Mouse (Mus musculus) brown adipose tissue, adult 24 weeks (tissue): ENCODE results near the gene Gm4981. TPM values are rescaled to one million over a fixed set of nuclear protein-coding genes. Genes with fewer than 3 reads are reported as not detected.
"Not testable (repeated sequence)": the region's sequence is repeated elsewhere in the genome, so short reads cannot be mapped to it uniquely, and the experiment has no call there.

Experiments
- H3K27ac ChIP-seq: fragments of 200-500 bp; replicated peaks from 2 replicates; pipeline ENCODE4 v1.5.1; 2012; ENCODE audit warnings: low read depth, mild to moderate bottlenecking, low read length
- H3K4me1 ChIP-seq: fragments of 200-500 bp; 2 replicates; pipeline ENCODE4 v1.6.1; 2012; ENCODE audit warnings: low read length, mixed read lengths; ENCODE audit not compliant: control insufficient read depth, insufficient read depth, insufficient read length
- H3K4me3 ChIP-seq: fragments of 200-500 bp; 2 replicates; pipeline ENCODE4 v1.5.1; 2012; ENCODE audit warnings: low read depth, mild to moderate bottlenecking, low read length, moderate library complexity; ENCODE audit not compliant: insufficient read depth
- polyA plus RNA-seq: library from polyadenylated mRNA; stranded (reverse); fragments of >200 nt; gene quantifications from 2 replicates; pipeline ENCODE4 v1.2.4, GENCODE M21; 2012; ENCODE audit not compliant: missing spikeins, insufficient read depth, insufficient read length

Gene Gm4981
- polyA plus RNA-seq, 1 experiment, result not detected

DNA sequence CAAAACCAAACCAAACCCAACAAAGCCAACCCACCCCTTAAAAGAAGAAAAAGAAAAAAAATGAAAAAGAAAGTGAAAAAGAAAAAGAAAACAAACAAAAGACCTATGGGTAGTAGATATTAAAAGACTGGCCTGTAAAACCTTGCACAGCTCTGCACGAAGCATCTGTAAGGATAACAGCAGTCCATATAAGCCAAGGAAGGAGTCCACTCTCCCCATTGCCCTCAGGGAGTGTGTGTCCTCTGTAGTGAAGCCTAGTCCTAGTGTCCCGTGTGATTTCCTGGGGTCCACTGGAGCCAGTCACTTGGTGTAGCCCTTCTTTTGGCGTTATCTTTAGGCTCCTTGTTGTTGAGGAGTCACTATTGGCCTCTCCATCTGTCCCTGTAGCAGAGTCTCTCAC lies 6.5 kb downstream of the Gm4981 start:
- H3K4me3 ChIP-seq, H3K27ac ChIP-seq, H3K4me1 ChIP-seq: not testable (repeated sequence)

DNA sequence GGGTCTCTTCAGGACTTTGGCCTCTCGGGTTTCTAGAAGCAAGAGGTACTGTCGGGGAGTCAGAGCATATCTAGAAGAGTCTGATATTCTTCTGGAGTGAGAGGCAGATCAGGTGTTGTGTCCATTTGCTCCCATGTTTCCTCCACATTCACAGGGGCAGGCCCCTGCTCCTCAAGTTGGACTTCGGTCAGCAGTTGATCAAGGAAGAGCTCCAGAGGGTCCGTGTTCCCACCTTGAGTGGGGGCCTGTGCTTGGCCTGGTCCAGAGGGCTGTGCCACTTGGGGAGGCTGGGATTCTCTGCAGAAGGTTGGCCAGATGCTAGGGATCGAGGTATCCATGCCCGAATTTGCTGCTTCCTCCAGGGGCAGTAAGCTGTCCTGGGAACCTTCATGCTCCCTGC lies 8.7 kb downstream of the Gm4981 start:
- H3K4me3 ChIP-seq, H3K27ac ChIP-seq, H3K4me1 ChIP-seq: not testable (repeated sequence)

DNA sequence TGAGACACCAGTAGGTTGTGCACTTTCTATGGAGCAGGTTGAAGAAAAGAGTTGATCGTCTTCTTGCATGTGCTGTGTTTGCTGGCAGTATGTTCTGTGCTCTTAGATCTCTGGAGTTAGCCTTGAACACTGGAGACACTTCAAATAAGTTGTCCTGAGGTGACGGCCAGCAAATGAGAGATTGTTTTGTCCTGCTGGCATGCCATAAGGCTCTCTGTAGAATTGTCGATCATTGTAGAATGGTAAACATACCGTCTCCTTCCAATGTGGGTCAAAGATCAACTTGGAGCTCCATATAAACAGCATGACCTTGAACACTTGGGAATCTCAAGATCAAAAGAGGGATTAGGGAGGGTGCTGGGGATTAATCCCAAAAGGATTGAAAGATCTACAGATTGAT lies 10.1 kb downstream of the Gm4981 start:
- H3K27ac ChIP-seq, H3K4me3 ChIP-seq, H3K4me1 ChIP-seq: not testable (repeated sequence)

DNA sequence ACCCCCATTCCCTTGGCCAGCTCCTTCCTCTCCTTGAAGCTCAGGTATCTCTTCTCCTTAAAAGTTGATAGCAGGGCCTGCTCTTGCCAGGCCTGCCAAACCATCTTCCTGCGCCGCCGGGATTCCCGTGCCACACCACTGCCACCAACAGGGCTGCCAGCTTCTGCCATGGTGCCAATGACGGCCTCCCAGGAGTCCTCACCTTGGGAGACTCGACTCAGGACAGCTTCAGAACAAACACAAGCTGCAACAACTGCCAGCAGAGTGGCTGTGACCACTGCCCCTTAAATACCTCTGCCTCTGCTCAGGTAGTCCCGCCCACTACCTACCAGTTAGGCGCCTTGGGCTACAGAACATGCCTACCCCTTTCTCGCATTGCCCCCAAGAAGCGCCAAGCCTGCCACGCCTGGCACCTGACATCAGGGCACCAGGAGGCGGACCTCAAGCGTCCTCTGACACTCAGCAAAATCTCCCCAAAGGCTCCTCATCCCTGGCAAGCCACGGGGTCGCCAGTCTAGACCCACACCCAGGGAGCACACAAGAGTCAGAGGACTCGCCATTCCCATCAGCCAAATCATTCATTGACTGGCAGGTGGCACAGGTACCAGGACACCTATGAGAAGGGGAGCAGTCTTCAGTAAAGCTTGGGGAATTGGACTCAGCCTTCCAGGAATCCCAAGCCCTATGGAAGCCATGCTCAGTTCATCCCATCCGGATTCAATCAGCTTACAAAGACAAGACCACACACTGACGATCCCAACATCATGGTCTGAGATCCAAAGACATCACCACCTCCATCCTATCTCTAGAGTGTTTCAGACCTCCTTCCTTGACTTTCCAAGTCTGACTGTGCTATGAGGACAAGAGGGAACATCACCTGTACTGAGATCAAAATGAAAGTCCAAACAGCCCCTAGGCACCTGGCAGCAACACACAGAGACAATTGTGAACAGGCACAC lies 11.4 kb downstream of the Gm4981 start, which contains the start of gene AW822073:
AW822073 (minus strand) TSS at position 104 of the 959 bp plus-strand sequence.
- not testable (repeated sequence) for H3K4me1 ChIP-seq, H3K4me3 ChIP-seq, H3K27ac ChIP-seq

DNA sequence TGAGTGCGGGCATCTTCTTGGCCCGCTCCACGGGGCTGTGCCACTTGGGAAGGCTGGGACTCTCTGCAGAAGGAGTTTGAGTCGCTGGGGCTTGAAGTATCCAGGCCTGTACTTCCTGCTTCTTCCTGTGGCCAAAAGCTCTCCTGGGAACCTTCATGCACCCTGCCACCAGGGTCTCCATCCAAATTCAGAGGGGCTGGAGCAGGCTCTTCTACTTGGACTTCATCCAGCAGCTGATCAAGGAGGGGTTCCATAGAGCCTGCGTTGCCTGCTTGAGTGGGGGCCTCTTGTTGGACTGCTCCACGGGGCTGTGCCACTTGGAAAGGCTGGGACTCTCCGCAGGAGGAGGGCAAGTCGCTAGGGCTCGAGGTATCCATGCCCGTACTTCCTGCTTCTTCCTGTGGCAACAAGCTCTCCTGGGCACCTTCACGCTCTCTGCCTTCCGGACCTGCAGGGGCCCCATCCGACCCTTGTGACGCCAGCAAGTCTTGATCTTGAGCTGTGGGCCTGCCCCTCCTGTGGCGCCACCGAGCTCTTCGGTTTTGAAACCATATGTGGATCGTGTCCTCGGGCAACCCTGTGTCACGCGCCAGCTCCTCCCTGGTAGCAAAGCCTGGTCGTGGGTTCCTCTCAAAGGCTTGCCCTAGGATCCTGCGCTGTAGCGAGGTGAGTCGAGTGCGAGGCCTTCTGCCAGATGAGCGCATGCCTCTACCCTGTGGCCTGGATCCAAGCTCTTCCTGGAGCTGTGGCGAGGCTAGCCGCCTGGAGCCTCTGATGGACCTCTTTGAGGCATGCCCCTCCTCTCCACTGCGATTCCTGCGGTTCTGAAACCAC lies 12.3 kb downstream of the Gm4981 start:
- H3K27ac ChIP-seq, H3K4me1 ChIP-seq, H3K4me3 ChIP-seq: not testable (repeated sequence)

DNA sequence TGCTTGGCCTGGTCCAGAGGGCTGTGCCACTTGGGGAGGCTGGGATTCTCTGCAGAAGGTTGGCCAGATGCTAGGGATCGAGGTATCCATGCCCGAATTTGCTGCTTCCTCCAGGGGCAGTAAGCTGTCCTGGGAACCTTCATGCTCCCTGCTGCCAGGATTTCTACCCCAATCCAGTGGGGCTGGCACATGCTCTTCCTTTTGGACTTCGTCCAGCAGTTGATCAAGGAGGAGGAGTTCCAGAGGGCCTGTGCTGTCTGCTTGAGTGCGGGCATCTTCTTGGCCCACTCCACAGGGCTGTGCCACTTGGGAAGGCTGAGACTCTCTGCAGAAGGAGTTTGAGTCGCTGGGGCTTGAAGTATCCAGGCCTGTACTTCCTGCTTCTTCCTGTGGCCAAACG lies 13.3 kb downstream of the Gm4981 start:
- H3K27ac ChIP-seq, H3K4me3 ChIP-seq, H3K4me1 ChIP-seq: not testable (repeated sequence)

DNA sequence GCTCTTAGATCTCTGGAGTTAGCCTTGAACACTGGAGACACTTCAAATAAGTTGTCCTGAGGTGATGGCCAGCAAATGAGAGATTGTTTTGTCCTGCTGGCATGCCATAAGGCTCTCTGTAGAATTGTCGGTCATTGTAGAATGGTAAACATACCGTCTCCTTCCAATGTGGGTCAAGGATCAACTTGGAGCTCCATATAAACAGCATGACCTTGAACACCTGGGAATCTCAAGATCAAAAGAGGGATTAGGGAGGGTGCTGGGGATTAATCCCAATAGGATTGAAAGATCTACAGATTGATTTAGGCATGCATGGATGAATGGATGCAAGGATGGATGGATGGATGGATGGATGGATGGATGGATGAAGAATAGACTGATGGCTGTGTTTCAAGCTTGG lies 14.9 kb downstream of the Gm4981 start:
- H3K4me3 ChIP-seq, result not testable (repeated sequence)

DNA sequence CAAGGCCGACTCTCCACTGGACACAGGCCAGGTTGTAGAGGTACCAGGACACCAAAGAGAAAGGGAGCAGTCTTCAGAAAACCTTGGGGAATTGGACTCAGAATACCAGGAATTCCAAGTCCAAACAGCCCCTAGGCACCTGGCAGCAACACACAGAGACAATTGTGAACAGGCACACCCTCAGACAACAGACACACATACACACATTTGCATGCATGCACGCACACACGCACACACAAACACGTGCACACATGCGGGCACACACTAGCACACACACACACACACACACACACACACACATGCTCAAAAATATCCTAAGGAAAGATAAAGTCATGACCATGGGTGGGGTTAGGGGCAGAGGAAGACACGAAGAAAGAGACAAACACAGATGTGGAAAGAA lies 15.8 kb downstream of the Gm4981 start:
- Histone ChIP-seq H3K4me3 (no peak overlapping the region), H3K4me1 (no peaks in the 10 kb centered on the region), H3K27ac (no peak overlapping the region)

More for the DNA sequence above, 14.9 kb downstream of the Gm4981 start:
- not testable (repeated sequence) for H3K27ac ChIP-seq, H3K4me1 ChIP-seq

DNA sequence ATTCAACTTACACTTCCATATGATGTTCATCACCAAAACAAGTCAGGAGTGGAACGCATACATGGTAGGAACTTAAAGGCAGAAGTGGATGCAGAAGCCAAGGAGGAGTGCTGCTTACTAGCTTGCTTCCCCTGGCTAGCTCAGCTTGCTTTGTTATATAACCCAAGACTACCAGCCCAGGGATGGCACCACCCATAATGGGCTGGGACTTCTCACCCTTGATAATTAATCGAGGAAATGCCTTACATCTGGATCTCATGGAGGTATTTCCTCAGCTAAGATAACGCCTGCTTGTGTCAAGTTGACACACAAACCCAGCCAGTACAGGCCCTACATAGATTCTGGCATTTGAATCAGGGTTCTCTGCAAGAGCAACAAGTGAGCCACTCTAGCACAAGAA lies 19.1 kb downstream of the Gm4981 start:
- H3K27ac ChIP-seq, result no peak overlapping the region
- no peak overlapping the region for H3K4me3 ChIP-seq
- H3K4me1 ChIP-seq, result no peaks in the 10 kb centered on the region

DNA sequence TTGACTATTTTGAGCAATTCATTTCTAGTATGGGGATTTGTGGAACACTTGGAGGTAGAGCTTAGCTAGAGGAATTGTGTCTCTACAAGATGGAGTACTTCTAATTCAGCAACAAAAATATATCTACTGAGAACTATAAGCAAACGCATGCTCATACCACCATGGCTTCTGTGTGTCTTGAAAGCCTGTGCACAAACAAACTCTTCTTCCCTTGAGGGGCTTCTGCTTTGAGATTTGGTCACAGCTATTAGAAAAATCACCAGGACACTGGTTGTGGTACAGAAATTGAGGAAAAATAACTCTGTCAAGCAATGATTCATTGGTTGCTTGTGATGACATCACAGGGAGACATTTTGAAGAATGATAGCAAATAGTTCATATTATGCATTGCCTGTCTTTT lies 21.1 kb downstream of the Gm4981 start:
- no peaks in the 10 kb centered on the region for H3K4me1 ChIP-seq
- H3K27ac ChIP-seq, result no peak overlapping the region
- no peak overlapping the region for H3K4me3 ChIP-seq

DNA sequence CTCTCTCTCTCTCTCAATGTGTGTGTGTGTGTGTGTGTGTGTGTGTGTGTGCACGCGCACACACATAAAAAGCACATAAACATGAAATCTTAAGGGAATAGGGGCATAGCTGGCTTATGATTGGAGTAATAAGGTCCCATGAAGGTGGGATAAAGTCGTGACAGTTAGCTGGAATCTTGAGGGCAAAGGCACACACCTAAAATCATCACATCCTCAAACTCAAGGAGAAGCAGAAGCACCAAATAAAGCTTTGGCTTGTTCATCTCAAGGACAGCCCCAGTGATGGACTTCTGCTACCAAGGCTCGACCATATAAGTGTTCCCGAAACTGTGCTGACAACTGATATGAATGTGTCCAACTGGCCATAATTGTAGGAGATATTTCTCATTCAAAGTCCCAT lies 21.6 kb downstream of the Gm4981 start:
- H3K4me1 ChIP-seq, result no peaks in the 10 kb centered on the region
- no peak overlapping the region for H3K4me3 ChIP-seq
- H3K27ac ChIP-seq, result no peak overlapping the region

DNA sequence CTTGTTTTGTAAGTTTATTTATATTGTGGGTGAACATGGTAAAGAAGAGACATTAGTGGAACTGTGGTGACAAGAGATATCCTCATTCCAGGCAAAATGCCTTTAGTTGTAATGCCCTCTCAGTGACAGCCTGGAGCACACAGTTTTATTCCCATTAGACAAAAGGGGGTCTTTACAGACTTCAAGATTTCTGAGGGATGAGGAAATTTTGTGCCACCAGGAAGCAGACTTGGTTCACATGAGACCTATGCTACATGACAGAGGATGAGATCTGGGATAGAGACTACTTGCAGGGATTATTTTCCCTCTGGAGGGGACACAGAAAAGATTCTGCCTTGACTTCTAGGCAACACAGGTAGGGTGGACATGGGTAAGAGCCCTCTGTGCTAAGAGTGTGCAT lies 22.0 kb downstream of the Gm4981 start:
- no peak overlapping the region for H3K27ac ChIP-seq
- no peaks in the 10 kb centered on the region for H3K4me1 ChIP-seq
- H3K4me3 ChIP-seq, result no peak overlapping the region

DNA sequence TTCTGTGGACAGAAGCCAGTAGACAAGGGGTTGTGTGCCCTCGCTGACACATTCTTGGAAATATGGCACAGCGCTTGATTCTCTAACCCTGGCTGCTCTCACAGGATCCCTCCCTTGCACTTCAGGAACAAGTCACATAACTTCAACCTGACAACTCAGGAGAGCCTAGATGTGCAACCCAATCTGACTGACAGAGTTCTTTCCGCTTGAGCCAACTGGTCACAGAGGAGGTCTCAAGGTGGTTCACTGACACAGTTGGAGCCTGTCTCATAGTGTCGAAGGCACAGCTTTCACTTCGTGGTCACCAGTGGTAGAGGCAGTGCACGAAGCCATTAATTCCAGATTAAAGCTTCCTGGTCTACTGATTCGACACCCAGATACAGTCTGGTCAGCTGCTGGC lies 24.3 kb downstream of the Gm4981 start:
- no peak overlapping the region for H3K4me3 ChIP-seq
- no peaks in the 10 kb centered on the region for H3K4me1 ChIP-seq
- H3K27ac ChIP-seq, result no peak overlapping the region

DNA sequence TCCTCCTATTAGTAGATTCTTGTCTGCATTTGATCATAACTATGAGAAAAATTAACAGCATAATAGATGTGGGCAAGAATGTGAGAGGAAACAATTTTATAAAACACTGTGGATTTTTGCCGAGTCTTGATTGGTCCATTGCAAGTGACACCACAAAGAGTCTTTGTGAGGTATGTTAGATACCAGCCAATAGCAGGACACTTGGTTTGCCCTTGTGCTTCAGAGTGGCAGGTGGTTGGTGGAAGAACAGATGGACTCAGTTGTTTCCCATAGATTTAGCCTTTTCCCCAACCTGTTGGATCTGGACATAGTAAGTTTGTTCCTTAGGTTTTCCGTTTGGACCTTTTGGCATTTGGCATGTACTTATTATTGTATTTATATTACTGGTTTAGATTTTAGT lies 25.3 kb downstream of the Gm4981 start:
- H3K4me1 ChIP-seq, result no peaks in the 10 kb centered on the region
- H3K27ac ChIP-seq, result no peak overlapping the region
- no peak overlapping the region for H3K4me3 ChIP-seq

DNA sequence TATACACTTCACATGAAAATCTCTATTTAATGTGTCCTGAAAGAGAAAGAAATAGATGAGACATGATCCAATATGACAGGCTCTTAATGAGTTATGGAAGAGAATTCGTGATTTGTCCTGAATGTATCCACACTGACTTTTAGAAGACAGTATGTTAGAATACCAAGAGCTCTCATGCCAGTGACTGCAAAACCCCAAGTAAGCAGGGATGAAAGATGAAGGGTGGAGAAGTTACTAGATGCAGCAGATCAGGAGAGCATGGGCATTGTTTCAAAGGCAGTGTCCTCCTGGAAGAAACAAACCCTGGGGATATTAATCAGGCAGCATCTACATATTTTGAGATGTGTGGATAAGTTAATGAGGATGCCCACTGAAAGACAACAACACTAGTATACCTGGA lies 26.0 kb downstream of the Gm4981 start:
- Histone ChIP-seq H3K27ac (no peak overlapping the region), H3K4me1 (no peaks in the 10 kb centered on the region), H3K4me3 (no peak overlapping the region)
